Mouse (Mus musculus) 3T3-L1 (cell line): ENCODE data around the gene Mrps2.

Experiments used
- DNase-seq: peaks from one replicate; pipeline ENCODE4 v3.0.0-alpha.2; 2015; ENCODE audit warnings: low read depth, low spot score

Mrps2 gene

GRCm38 (mm10) chr2:28520581-28520980 is 52.7 kb downstream of the Mrps2 start:
- no peak for DNase-seq
